16 mouse cellular contexts compared by ENCODE assay signal in the genomic region with DNA sequence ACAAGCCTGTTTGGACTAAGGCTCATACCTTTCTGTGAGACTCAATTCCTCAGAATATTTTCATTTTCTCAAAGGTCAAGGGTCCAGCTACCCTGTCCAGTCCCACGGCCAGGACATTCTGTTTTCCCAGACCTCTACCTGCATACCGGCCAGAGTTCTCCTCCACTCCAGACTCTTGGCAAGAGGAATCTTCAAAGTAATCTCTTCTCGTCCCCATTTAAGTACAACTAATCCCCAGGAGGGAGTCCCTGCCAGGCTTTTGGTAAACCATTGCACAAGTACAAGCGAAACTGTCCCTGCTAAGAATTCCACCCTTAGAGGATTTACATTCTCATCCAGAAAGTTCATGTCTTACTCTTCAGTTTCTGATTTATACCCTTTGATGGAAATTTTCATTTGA.
DNase-seq lines count a peak whose midpoint lies in the region; ATAC-seq lines count a peak whose summit lies in the region.
"Had no signal": no experiment of that assay in that cellular context is flagged by ENCODE, and none has a peak within 500 bp of the region (broad histone marks: within the 10 kb centered on the region; RNA-seq: fewer than 3 reads in every experiment).

No protein-coding gene starts in this region.

- WGBS in midbrain, embryonic 11.5 days: 44% methylated on average over 4 of the region's 4 CpGs
- WGBS in midbrain, embryonic 14.5 days: 47% methylated on average over 4 of the region's 4 CpGs
- 56% methylated on average over 4 of the region's 4 CpGs for WGBS in intestine, embryonic 16.5 days
- 39% methylated on average over 4 of the region's 4 CpGs for WGBS in stomach, embryonic 15.5 days

- H3K36me3 ChIP-seq in midbrain, embryonic 11.5 days (ENCODE audit: control insufficient read depth, insufficient read depth, low read length): no peaks in the 10 kb centered on the region
- H3K36me3 ChIP-seq in midbrain, embryonic 14.5 days (ENCODE audit: control insufficient read depth, insufficient read depth, low read length): no peaks in the 10 kb centered on the region
- no peaks in the 10 kb centered on the region for H3K36me3 ChIP-seq in intestine, embryonic 16.5 days (ENCODE audit: control insufficient read depth, insufficient read depth, low read length)
- H3K36me3 ChIP-seq in stomach, embryonic 15.5 days: no peaks in the 10 kb centered on the region
- H3K36me3 ChIP-seq: embryonic facial prominence, embryonic 12.5 days; heart, embryonic 10.5 days; lung, embryonic 15.5 days had no signal

- H3K27ac ChIP-seq in midbrain, embryonic 11.5 days (ENCODE audit: low read depth, low read length): no peak overlapping the region
- no peak overlapping the region for H3K27ac ChIP-seq in midbrain, embryonic 14.5 days (replicated peaks; ENCODE audit: low read depth, low read length)
- H3K27ac ChIP-seq in intestine, embryonic 16.5 days (ENCODE audit: low read length): peak overlapping the region; percentile 45; the same call in 1 of the 2 replicates
- peak overlapping the region; percentile 74 for H3K27ac ChIP-seq in stomach, embryonic 15.5 days
- H3K27ac ChIP-seq: embryonic facial prominence, embryonic 12.5 days; heart, embryonic 10.5 days; lung, embryonic 15.5 days had no signal

- no peak overlapping the region for H3K9ac ChIP-seq in midbrain, embryonic 11.5 days (ENCODE audit: low read length)
- H3K9ac ChIP-seq in midbrain, embryonic 14.5 days (replicated peaks; ENCODE audit: low read length): no peak overlapping the region
- no peak overlapping the region for H3K9ac ChIP-seq in intestine, embryonic 16.5 days (ENCODE audit: low read depth, low read length)
- no peak overlapping the region for H3K9ac ChIP-seq in stomach, embryonic 15.5 days
- H3K9ac ChIP-seq: embryonic facial prominence, embryonic 12.5 days; lung, embryonic 15.5 days had no signal

- DNase-seq in gastrocnemius, postnatal 14 days: peak; percentile 24
- no peak for DNase-seq in gastrocnemius, postnatal 10 days
- DNase-seq in midbrain, embryonic 11.5 days (ENCODE audit: low spot score, missing footprints): peak; percentile 71
- no peak for DNase-seq in midbrain, embryonic 14.5 days
- no peak for DNase-seq in spleen, adult 12 weeks (ENCODE audit: low spot score)
- DNase-seq in left cerebral cortex, adult 9 months (ENCODE audit: low spot score in 2 of 2): no peak
- DNase-seq: adrenal gland, postnatal 25 days; B cell, adult 2 months; cerebellum, postnatal 25 days; thymus, postnatal 4 days had no signal

- no peak for ATAC-seq in midbrain, embryonic 11.5 days (ENCODE audit: low FRiP score)
- no peak for ATAC-seq in midbrain, embryonic 14.5 days (ENCODE audit: low FRiP score, low TSS enrichment)
- ATAC-seq in intestine, embryonic 16.5 days: no peak
- peak; percentile 43; the same call in 1 of the 2 replicates for ATAC-seq in stomach, embryonic 15.5 days (ENCODE audit: insufficient read depth, low FRiP score, low read depth)

- no peak overlapping the region for H3K4me2 ChIP-seq in midbrain, embryonic 11.5 days
- no peak overlapping the region for H3K4me2 ChIP-seq in midbrain, embryonic 14.5 days (ENCODE audit: low read length)
- no peak overlapping the region for H3K4me2 ChIP-seq in intestine, embryonic 16.5 days (ENCODE audit: low read depth, low read length)
- H3K4me2 ChIP-seq in stomach, embryonic 15.5 days: no peak overlapping the region
- H3K4me2 ChIP-seq: embryonic facial prominence, embryonic 12.5 days had no signal

- no peaks in the 10 kb centered on the region for H3K27me3 ChIP-seq in midbrain, embryonic 11.5 days (ENCODE audit: control insufficient read depth, insufficient read depth, low read length)
- no peaks in the 10 kb centered on the region for H3K27me3 ChIP-seq in midbrain, embryonic 14.5 days (ENCODE audit: control insufficient read depth, insufficient read depth, low read length)
- H3K27me3 ChIP-seq in intestine, embryonic 16.5 days (replicated peaks; ENCODE audit: control insufficient read depth, insufficient read depth, low read length): no peaks in the 10 kb centered on the region
- no peaks in the 10 kb centered on the region for H3K27me3 ChIP-seq in stomach, embryonic 15.5 days (replicated peaks)
- H3K27me3 ChIP-seq: embryonic facial prominence, embryonic 12.5 days; lung, embryonic 15.5 days had no signal

- no peak overlapping the region for H3K4me3 ChIP-seq in midbrain, embryonic 11.5 days (ENCODE audit: low read depth, low read length)
- H3K4me3 ChIP-seq in midbrain, embryonic 14.5 days (replicated peaks; ENCODE audit: low read depth, low read length): no peak overlapping the region
- no peak overlapping the region for H3K4me3 ChIP-seq in intestine, embryonic 16.5 days (ENCODE audit: low read length)
- no peak overlapping the region for H3K4me3 ChIP-seq in stomach, embryonic 15.5 days (replicated peaks)
- H3K4me3 ChIP-seq: embryonic facial prominence, embryonic 12.5 days; heart, embryonic 10.5 days; lung, embryonic 15.5 days; myocyte had no signal

- H3K9me3 ChIP-seq in midbrain, embryonic 11.5 days (ENCODE audit: control insufficient read depth, low read length): no peaks in the 10 kb centered on the region
- no peaks in the 10 kb centered on the region for H3K9me3 ChIP-seq in midbrain, embryonic 14.5 days (ENCODE audit: control insufficient read depth, low read length)
- H3K9me3 ChIP-seq in intestine, embryonic 16.5 days (ENCODE audit: control insufficient read depth, low read length): no peaks in the 10 kb centered on the region
- H3K9me3 ChIP-seq in stomach, embryonic 15.5 days: no peaks in the 10 kb centered on the region
- H3K9me3 ChIP-seq: embryonic facial prominence, embryonic 12.5 days; heart, embryonic 10.5 days; lung, embryonic 15.5 days had no signal

- H3K4me1 ChIP-seq in midbrain, embryonic 11.5 days (ENCODE audit: control insufficient read depth, insufficient read depth, low read length): no peaks in the 10 kb centered on the region
- H3K4me1 ChIP-seq in midbrain, embryonic 14.5 days (ENCODE audit: control insufficient read depth, insufficient read depth, low read length): no peaks in the 10 kb centered on the region
- H3K4me1 ChIP-seq in intestine, embryonic 16.5 days (ENCODE audit: control insufficient read depth, insufficient read depth, low read length): 0 out of 2 replicates have a peak, but pooled peaks cover 6% of the 10 kb centered on the region
- H3K4me1 ChIP-seq in stomach, embryonic 15.5 days: no peaks in the 10 kb centered on the region
- H3K4me1 ChIP-seq: embryonic facial prominence, embryonic 12.5 days had no signal

- intact Hi-C loops in gastrocnemius, postnatal 14 days (cut with DNase I; ENCODE audit: low total_unique reads): no loop called here

Comparison
In these comparisons a context has a peak if more than half of its experiments do, and no peak if none do; other contexts are left out.
1. DNase-seq: peak in gastrocnemius, postnatal 14 days (single experiment) and midbrain, embryonic 11.5 days (single experiment); none in gastrocnemius, postnatal 10 days (single experiment), midbrain, embryonic 14.5 days (single experiment), spleen, adult 12 weeks (single experiment) and left cerebral cortex, adult 9 months (0 of 2).
2. H3K27ac ChIP-seq: peak in intestine, embryonic 16.5 days (single experiment) and stomach, embryonic 15.5 days (single experiment); none in midbrain, embryonic 11.5 days (single experiment) and midbrain, embryonic 14.5 days (single experiment).